Mouse (Mus musculus) gastrocnemius, adult 8-10 months (tissue): ENCODE data around the gene Fuca1. TPM values are rescaled to one million over a fixed set of nuclear protein-coding genes. Genes with fewer than 3 reads are reported as not detected.
A peak's percentile ranks its signal among the peaks of the same experiment; 100 is the strongest.

ENCODE experiments used
- DNase-seq, 2 experiments: peaks; one replicate each; pipeline ENCODE4 v3.0.0; 2022; ENCODE audit warnings: low spot score in 2 of 2
- total RNA-seq, 4 experiments: library from RNA; stranded (reverse); gene quantifications; 2 replicates each; pipeline ENCODE4 v1.2.4; 2022

The Fuca1 gene
- total RNA-seq, 4 experiments from 2014 or later = 14.8 to 28.3 (median 23.6) TPM

DNA sequence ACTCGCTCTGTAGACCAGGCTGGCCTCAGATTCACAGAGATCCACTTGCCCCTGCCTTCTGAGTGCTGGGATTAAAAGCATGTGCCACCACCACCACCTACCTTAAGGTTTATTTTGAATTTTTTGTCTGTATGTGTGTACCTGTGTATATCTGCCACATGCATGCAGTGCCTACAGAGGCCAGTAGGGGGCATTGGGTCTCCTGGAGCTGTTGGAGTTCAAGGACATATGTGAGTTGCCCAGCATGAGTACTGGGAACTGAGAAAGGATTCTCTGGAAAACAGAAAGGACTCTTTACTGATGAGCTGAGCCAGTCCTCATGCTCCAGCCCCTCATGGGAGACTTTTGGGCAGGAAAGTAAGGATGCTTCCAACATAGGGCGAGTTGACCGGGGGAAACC, 31.0 kb downstream of the Fuca1 start:
- DNase-seq = no peak

DNA sequence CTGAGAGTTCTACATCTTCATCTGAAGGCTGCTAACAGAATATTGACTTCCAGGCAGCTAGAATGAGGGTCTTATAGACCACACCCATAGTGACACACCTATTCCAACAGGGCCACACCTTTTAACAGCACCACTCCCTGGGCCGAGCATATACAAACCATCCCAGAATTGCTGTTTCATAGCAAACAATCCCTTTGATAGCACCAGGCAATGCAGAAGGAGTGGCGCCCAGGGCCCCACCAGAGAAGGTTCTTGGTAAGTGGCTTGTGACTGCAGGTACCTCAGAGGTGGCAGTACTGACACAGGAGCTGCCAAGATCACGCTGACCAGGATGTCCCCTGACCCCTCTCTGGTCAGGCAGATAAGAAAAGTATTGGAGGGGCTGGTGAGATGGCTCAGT, 32.6 kb downstream of the Fuca1 start:
- DNase-seq = no peak

DNA sequence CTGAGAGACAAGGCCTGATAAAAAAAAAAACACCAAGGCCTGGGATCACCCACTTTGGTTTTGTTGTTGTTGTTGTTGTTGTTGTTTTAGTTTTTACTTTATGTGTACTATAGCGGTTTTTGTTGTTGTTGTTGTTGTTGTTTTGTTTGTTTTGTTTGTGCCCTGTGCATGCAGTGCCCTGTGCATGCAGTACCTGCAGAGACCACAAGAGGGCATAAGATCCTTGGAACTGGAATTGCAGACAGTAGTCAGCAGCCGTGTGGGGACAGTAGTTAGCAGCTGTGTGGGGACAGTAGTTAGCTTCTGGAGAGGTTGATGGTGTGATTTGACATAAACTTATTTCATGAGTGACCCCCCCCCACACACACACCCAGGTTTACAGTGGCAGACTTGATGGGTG, 33.7 kb downstream of the Fuca1 start:
- peak; percentile 50 to 54 for DNase-seq

DNA sequence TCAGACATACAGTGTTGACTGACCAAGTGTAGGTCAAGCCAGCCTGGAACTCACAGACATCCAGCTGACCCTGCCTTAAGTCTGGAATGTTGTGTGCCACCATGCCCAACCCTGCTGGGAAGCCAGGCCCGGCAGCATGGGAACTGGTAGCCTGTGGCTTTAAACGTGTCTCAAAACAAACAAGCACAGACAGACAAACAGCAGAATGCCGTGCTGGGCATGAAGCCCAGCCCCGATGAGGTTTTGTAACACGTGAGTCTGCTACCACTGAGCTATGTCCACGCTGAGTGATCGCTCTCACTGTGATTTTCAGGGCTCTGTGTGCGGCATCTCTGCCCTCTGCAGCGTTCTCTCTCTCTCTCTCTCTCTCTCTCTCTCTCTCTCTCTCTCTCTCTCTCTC, 35.4 kb downstream of the Fuca1 start:
- no peak for DNase-seq

DNA sequence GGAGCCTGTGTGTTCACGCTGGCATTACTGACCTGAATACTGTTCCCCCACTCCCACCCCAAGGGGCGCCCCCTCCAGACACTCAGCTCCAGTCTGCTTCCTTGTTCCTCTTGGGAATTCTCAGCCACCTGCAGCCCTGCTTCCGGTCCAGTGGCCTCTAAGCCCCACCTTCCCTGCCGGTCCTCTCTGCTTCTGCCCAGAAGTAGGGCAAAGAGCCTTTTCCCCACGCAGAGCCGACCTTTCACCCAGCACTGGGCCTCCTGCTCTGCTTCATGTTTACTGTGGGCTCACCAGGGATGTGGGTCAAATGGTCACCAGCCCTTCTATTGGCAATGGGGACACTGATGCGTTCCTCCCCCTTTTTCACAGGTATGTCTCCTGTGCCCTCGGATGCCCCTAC, 37.8 kb downstream of the Fuca1 start:
- DNase-seq = no peak

DNA sequence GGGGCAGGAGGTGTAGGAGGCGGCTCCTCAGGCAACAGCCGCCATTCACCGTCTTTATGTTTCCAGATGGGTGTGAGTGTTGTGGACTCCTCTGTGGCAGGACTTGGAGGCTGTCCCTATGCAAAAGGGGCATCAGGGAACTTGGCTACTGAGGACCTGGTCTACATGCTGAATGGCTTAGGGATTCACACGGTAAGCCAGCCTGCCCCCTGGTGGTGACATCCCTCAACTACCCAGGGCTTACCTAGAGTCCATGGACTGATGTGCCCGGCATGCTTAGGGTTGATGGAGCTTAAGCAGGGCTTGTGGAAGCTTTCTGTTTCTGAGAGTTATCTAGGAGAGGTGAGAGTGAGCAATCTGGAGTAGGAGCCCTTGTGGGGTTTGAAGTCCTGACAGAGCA, 40.2 kb downstream of the Fuca1 start:
- DNase-seq = peak; percentile 69 to 70

DNA sequence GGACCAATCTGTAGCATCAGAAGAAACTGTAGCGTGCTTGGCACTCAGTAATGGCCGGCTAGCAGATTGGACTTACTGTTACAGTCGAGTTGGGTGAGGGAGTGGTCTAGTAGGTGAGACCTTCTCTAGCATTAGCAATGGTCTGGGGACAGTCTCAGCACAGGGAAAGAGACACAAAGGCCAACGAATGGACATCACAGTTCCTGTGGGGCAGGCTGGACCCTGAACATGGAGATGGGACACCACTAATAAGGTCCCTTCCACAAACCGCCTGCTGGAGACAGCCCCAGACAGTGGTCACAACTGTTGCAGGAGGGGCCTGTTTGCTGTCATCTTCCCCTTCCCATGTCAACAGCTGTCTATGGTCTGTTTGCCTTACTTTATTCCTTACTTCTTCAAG, 41.2 kb downstream of the Fuca1 start:
- no peak for DNase-seq

DNA sequence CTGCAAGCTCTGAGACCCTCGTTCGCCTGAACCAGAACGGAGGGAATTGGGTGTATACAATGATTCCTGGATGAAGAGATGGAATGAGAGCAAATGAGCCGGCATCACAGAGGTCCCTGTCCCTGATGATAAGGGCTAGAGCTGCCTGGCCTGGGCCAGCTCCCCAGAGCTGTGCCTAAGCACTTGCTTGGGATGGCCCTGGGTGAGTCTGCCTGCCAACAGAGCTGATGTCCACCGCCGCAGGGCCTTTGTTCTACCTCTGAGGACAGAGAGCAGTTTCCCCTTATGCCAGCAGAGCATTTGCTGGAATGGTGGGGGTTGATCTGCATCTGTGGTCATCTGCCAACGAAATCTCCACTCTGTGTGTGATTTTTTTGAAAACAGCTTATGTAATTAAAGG, 41.7 kb downstream of the Fuca1 start:
- DNase-seq = no peak

DNA sequence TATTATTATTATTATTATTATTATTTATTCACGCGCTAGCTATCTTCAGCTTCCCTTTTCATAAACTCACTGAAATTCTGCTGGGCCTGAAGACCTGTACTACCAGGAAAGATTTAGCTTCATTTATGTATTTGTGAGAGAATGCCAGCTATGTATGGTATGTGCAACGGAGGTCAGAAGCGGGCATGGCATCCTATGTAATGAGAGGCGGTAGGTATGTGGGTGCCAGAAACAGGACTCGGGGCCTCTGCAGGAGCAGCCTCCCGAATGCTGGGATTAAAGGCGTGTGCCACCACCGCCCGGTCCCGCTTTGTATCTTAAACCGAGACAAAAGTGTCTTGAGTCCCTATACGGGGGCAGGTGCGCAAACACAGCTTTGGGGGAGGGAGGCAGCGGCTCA, 42.4 kb downstream of the Fuca1 start:
- no peak for DNase-seq

DNA sequence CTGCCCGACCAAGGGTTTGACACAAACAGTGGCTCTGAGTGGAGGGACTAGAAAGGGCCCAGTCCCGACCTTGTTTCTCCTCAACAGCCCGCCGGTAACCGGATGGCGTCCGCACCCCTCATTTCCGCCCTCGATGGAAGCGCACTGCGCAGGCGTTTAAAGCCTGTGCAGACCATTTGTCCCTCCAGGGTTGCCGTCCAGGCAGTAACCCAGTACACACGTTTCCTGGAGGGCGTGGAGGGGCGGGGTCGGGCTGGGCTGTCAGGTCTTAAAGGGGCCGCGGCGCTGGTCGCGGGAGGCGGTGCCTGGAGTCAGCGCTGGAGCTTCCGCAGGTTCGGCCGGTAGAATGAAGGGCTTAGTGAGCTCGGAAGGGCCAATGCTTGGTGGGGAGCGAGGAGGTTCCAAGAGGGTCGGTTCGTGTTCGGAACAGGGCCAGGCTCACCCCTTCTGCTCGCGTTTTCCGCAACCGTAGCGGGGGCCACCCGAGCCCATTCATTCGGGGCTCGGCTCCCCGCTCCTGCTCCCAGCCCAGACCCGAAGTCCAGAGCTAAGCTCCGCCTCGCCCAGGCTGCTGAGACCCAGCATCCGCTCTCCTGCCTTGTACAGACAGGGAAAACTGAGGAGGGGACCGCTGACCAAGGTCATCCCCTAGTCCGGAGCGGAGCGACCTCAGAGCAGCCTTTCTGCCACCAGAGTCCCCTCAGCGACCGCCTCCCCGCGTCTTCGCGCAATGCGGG, 43.1 kb downstream of the Fuca1 start, which contains the start of gene Gale:
Gene Gale, plus strand, starts transcription at position 271 of the 737 bp plus-strand sequence.
- DNase-seq = peak; percentile 79 to 88

DNA sequence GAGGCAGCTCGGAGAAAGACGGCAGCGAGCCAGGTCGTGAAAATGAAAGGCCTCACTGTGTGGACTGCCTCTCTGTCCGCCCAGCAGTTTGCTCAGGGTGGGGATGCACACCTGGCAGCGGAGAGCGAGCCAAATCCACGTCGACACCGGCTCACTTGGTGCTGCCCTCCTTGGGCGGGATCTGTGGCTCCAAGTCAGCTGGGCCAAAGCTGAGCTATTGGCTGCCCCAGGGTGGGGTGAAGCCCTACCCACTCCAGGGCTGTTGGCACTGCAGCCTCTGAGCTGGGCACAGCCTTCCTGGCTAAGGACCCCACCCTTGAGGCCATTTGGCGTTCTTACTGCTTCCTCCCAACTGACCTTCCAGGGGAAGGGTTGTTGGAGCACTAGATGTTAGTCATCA, 43.9 kb downstream of the Fuca1 start:
- no peak for DNase-seq

DNA sequence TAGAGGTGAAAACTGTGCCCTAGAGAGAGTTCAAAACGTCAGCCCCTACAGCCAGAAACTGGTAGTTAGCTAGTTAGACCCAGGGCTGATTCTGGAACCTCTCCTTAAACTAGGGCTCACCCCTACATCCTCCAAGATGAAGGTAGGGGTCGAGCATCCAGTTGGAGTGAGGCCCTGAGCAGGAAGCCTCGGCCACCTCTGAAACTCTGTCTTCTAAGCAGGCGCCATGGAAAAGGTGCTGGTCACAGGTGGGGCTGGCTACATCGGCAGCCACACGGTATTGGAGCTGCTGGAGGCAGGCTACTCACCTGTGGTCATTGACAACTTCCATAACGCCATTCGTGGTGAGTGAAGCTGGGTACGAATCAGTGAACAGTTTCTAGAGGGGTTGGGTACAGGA, 44.6 kb downstream of the Fuca1 start:
- DNase-seq = no peak

DNA sequence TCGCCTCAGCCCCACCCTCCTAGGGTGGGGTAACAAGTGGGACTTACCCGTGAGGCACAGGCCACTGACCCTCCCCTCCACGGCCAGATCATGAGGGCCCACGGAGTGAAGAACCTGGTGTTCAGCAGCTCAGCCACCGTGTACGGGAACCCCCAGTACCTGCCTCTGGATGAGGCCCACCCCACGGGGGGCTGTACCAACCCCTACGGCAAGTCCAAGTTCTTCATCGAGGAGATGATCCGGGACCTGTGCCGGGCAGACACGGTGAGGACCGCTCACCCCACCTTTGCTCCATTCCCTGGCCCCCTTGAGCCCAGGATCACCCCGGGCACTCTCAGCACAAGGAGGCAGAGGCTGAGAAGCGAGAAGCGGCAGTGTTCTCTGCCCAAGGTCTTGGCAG, 45.7 kb downstream of the Fuca1 start:
- DNase-seq = no peak

DNA sequence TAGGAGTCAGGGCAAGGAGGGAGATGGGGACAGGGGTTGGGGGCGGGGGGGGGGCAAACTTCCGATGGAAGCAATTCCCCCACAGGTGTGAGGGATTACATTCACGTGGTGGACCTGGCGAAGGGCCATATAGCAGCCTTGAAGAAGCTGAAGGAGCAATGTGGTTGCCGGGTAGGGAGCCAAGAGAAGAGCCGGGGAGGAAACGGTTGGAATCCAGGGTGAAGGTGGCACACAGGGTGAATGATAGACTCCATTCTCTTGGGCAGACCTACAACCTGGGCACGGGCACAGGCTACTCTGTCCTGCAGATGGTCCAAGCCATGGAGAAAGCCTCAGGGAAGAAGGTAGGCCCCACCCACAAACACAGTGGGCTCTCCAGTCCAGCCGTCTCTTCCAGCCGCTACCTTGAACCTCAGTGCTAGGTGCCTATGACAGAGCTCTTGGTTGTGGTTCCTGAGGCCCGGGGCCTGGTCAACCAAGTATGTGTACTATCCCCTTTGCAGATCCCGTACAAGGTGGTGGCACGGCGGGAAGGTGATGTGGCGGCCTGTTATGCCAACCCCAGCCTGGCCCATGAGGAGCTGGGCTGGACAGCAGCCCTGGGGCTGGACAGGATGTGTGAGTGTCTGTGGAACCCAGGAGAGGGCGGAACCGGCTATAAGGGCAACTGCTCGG, 46.7 kb downstream of the Fuca1 start:
- no peak for DNase-seq

DNA sequence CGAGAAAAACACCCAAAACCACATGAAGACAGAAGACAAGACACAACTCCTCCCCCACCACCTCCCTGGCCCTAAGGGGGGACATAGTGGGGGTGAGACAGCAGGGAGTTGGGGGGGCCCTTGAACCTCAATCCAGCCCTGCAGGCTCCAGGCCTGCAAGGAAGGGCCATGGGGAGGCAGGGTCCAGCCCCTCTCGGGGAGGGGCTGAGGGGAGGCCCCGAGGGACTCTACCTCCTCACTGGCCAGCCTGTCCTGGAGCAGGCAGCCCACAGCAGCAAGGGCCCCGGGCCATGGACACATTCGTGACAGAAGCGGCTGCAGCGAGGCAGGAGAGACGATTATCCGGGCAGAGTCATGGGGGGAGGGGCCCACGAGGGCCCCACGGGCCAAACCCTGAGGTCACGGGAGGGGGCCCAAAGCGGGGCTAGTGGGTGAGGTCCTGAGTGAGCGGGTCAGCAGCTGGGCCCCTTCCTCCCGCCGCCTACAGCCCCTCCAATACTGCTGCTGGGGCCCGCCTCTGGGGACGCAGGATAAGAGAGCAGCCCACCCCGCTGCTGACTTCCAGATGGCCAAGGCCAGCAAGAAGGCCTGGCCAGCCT, 47.8 kb downstream of the Fuca1 start:
- no peak for DNase-seq

DNA sequence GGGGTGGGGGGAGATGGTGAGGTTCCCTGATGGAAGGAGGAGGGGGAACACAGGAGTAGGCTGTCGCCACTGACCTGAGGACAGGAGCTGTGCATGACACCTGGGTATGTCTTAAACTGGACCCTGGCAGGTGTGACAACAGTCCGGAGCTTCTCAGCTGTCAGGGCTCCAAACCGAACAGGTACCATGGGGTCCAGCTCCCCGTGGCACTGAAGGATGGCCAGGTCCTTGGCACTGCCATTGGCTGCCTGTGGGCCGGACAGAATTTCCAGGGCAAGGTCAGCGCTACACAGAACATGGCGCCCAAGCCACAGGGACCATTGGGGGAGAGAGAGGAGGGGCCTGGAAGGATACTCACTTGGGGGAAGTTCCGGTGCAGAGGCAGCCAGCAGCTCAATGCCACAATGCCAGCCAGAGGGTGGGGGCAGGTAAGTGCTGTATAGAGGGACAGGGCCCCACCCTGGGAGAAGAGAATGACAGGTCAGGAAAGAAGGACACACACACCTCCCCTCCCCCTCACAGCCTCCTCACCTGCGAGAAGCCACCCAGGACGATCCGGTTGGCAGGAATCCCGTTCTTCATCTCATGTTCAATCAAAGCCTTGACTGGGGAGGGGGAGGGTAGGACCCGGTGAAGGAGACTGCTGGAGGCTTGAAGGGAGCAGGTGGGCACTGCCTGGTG, 48.7 kb downstream of the Fuca1 start:
- no peak for DNase-seq

DNA sequence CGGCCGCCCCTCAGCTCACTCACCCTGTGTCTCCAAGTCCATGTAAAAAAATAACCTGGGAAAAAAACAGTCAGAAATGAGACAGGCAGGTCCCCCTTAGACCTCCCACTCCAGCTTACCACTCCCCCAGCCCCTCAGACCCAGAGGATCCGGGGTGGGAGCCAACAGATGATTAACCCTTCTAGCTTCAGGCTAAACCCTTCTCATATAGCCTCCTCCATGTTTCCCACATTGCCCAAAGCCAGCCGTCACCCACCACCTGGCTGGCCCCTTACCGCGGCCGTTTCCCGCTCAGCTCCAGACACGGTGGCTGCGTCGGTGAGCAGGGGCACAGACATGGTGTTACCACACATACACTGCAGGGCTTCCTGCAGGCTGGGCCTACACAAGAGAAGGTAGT, 50.0 kb downstream of the Fuca1 start:
- no peak for DNase-seq

DNA sequence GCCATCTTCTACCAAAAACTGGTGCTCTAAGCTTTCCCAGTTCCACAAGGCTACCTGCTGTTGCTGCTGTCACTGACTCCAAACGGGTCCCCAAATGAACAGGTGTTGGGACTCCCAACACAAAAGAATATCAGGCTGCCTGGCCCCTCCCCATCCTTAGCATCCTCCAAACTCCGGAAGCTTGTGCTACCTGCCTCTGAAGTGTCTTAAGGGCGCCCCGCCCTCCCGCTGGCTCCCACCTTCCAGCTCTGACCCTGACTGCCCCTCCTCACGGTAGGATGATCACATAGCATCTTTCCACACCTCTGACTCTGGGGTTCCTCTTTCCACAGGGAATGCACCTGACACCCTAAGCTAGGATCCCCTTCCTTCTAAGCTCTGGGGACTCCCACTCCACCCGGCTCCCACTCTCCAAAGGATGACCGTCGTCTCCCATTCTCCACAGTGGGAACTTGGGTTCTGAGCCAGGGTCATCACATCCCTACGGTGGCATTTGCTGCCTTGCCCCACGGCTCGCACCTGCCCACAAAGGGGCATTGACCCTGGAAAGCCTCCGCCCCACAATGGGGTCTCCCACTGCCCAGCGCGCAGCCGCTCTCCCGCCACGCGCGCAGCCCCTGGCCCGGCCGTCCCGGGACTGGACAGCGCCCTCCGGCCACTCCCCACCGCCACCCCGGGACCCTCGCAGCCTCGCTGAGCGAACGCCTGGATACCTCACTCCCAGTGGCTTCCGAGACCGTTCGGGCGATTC, 51.4 kb downstream of the Fuca1 start:
- DNase-seq = no peak

DNA sequence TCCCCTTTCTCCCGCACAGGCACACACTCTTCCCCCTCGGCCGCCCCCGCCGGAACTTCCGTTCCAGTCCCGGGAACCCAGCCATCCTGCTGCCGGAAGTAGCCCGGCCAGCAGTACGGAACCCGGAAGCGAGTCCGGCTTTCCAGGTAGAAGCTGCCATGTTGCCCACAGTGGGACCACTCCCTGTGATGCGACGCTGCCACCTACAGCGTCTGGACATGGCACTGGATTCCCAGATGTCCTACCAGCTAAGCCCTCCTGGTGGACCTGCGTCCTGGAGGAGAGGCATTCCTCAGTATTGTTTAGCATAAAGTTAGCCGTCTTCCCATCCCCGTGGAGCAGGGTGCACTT, 52.0 kb downstream of the Fuca1 start, which contains the start of gene Lypla2:
Gene Lypla2, minus strand, starts transcription at position 71 of the 351 bp plus-strand sequence.
- DNase-seq = peak; percentile 73 to 85

DNA sequence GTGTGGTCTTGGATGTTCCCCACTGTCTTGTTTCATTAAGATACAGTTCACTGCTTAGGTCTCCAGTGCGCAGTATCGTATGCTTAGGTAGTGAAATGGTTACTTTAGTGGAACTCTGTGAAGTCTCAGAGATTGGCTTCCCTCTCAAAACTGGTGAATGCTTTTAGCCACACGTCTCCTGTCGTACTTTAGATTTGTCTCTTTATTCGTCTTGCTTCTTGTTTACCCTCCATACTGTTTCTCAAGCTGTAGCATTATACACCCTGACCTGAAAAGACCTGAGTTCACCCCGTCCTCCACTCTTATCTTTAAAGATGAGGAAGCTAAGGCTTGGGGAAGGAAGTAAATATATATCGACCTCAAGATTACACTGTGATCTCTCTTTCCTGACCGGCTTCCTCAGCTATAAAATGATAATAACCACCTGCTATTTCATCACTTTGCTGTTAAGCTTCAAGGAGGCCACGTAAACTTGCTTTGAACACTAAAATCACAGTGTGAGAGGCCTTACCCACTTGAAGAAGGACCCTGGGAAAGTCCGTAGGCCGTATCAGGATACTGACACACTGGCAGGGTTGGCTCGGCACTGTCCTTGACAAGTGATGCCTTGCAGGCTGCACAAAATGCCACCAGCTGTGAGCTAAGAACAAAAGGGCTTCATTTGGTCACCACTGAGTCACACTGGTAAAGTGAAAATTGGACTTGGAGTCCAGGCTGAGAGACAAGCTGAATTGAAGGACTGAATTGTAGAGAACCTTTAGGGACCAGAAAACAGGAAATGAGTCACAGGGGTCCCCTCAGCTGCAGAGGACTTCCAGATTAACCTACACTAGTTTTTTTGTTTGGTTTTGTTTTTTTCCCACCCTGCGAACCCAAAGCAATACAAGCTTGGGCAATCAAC, 52.6 kb downstream of the Fuca1 start:
- no peak for DNase-seq
